Mouse (Mus musculus) monocyte, adult 59 days (primary cell): Measurements from ENCODE around the gene Gm11549. TPM values are rescaled to one million over a fixed set of nuclear protein-coding genes. Genes with fewer than 3 reads are reported as not detected.

Experiments
- total RNA-seq, 2 experiments: library from RNA; stranded (reverse); gene quantifications; one replicate each; pipeline ENCODE4 v1.2.4; 2023

The Gm11549 gene
- total RNA-seq = not detected

GRCm38 (mm10) chr3:36521073-36522060, at the start of gene Gm11549:
Gene Gm11549 (minus strand): TSS chr3:36521813.

GRCm38 (mm10) chr3:36552406-36553047, 30.9 kb upstream of the Gm11549 start, which contains the start of gene Exosc9:
Gene Exosc9 (plus strand): TSS chr3:36552606.

GRCm38 (mm10) chr3:36475532-36476087, 46.0 kb downstream of the Gm11549 start, which contains the start of the genes Anxa5 and 1810062G17Rik:
Gene Anxa5 (minus strand): TSS chr3:36475894.
Gene 1810062G17Rik (plus strand): TSS chr3:36475937.

Other genes starting within 250 kb of the Gm11549 start
- 100 to 1,000 TPM; 347 to 359 TPM for gene Anxa5, start 45.9 kb downstream of the Gm11549 start, total RNA-seq
- gene 1810062G17Rik, start 45.9 kb downstream of the Gm11549 start, total RNA-seq = not detected
- 10 to 100 TPM; 18.7 to 21.6 TPM for gene Exosc9, start 30.8 kb upstream of the Gm11549 start, total RNA-seq
- 1 to 10 TPM; 1.5 to 1.9 TPM for gene Ccna2, start 50.3 kb upstream of the Gm11549 start, total RNA-seq
- 1 to 10 TPM; 2.0 to 2.8 TPM for gene Bbs7, start 91.7 kb upstream of the Gm11549 start, total RNA-seq
- under 1 TPM in 1 of 2 experiments, not detected in 1; 0.91 TPM for gene Trpc3, start 168.4 kb upstream of the Gm11549 start, total RNA-seq